Mouse (Mus musculus) heart, adult 2 months (tissue): ENCODE results near the gene Vmn1r3.

Source experiments
- CTCF ChIP-seq: fragments of 200-600 bp; IDR thresholded peaks from 2 replicates; pipeline ENCODE4 v1.8.1; 2022; ENCODE audit warnings: antibody characterized with exemption, mild to moderate bottlenecking, moderate library complexity
- EP300 ChIP-seq: fragments of 200-500 bp; IDR thresholded peaks from 2 replicates; pipeline ENCODE4 v1.6.1; 2011; ENCODE audit warnings: low read depth, low read length, control low read depth; ENCODE audit not compliant: insufficient read depth
- POLR2A ChIP-seq: fragments of 200-500 bp; IDR thresholded peaks from 2 replicates; pipeline ENCODE4 v1.6.1; 2011; ENCODE audit warnings: mild to moderate bottlenecking, low read depth, low read length, control low read depth; ENCODE audit not compliant: insufficient read depth

- TF ChIP-seq POLR2A (no peak), CTCF (no peak), EP300 (no peak)
Measured at GRCm38 (mm10) chr4:3229532-3229931, 44.4 kb upstream of the Vmn1r3 start.
